Mouse (Mus musculus): ENCODE measurements around the gene Trim10. TPM values are rescaled to one million over a fixed set of nuclear protein-coding genes. Genes with fewer than 3 reads are reported as not detected.
A peak's percentile ranks its signal among the peaks of the same experiment; 100 is the strongest.
"Not testable (repeated sequence)": the region's sequence is repeated elsewhere in the genome, so short reads cannot be mapped to it uniquely, and the experiment has no call there.

The Trim10 gene
- not detected in 2 replicates for polyA plus RNA-seq (2012; ENCODE audit: insufficient read depth, insufficient read length, missing spikeins)

- TF ChIP-seq POLR2A (IDR thresholded peaks at IDR 0.05; ENCODE audit: borderline replicate concordance, low read depth, low read length) (no peak), CTCF (IDR thresholded peaks at IDR 0.05; ENCODE audit: low read depth, low read length) (no peak)
- Histone ChIP-seq H3K4me3 (ENCODE audit: insufficient read depth, low read length) (no peak within 1 kb of the TSS), H3K4me1 (ENCODE audit: control insufficient read depth, insufficient read depth, low read length) (no peaks in the 10 kb centered on the region), H3K27ac (ENCODE audit: insufficient read depth, low read depth, low read length) (no peak within 1 kb of the TSS)
These were observed at the start of gene Trim10 for GRCm38 (mm10) chr17:36869284-36869954. Trim10 (plus strand) TSS chr17:36869574.

- no peak overlapping the region for H3K27ac ChIP-seq (ENCODE audit: insufficient read depth, low read depth, low read length)
- H3K4me3 ChIP-seq (ENCODE audit: insufficient read depth, low read length): no peak overlapping the region
- H3K4me1 ChIP-seq (ENCODE audit: control insufficient read depth, insufficient read depth, low read length): no peaks in the 10 kb centered on the region
- no peak for TF ChIP-seq CTCF (IDR thresholded peaks at IDR 0.05; ENCODE audit: low read depth, low read length)
- TF ChIP-seq POLR2A (IDR thresholded peaks at IDR 0.05; ENCODE audit: borderline replicate concordance, low read depth, low read length): no peak
These were observed 45.4 kb upstream of the Trim10 start for GRCm38 (mm10) chr17:36824005-36824404.

GRCm38 (mm10) chr17:36825525-36825924 lies 43.8 kb upstream of the Trim10 start:
- H3K4me1 ChIP-seq (ENCODE audit: control insufficient read depth, insufficient read depth, low read length): no peaks in the 10 kb centered on the region
- H3K4me3 ChIP-seq (ENCODE audit: insufficient read depth, low read length): no peak overlapping the region
- no peak overlapping the region for H3K27ac ChIP-seq (ENCODE audit: insufficient read depth, low read depth, low read length)
- TF ChIP-seq POLR2A (IDR thresholded peaks at IDR 0.05; ENCODE audit: borderline replicate concordance, low read depth, low read length) (no peak), CTCF (IDR thresholded peaks at IDR 0.05; ENCODE audit: low read depth, low read length) (no peak)

GRCm38 (mm10) chr17:36826002-36826401 lies 43.4 kb upstream of the Trim10 start:
- not testable (repeated sequence) for H3K27ac ChIP-seq (ENCODE audit: insufficient read depth, low read depth, low read length); H3K4me1 ChIP-seq (ENCODE audit: control insufficient read depth, insufficient read depth, low read length); H3K4me3 ChIP-seq (ENCODE audit: insufficient read depth, low read length)
- TF ChIP-seq CTCF (IDR thresholded peaks at IDR 0.05; ENCODE audit: low read depth, low read length): peak; percentile 53

GRCm38 (mm10) chr17:36828488-36828887 lies 40.9 kb upstream of the Trim10 start:
- no peaks in the 10 kb centered on the region for H3K4me1 ChIP-seq (ENCODE audit: control insufficient read depth, insufficient read depth, low read length)
- H3K4me3 ChIP-seq (ENCODE audit: insufficient read depth, low read length): no peak overlapping the region
- no peak overlapping the region for H3K27ac ChIP-seq (ENCODE audit: insufficient read depth, low read depth, low read length)
- TF ChIP-seq CTCF (IDR thresholded peaks at IDR 0.05; ENCODE audit: low read depth, low read length): no peak
- no peak for TF ChIP-seq POLR2A (IDR thresholded peaks at IDR 0.05; ENCODE audit: borderline replicate concordance, low read depth, low read length)

- Histone ChIP-seq H3K4me3 (ENCODE audit: insufficient read depth, low read length) (no peak overlapping the region), H3K4me1 (ENCODE audit: control insufficient read depth, insufficient read depth, low read length) (no peaks in the 10 kb centered on the region), H3K27ac (ENCODE audit: insufficient read depth, low read depth, low read length) (no peak overlapping the region)
- TF ChIP-seq POLR2A (IDR thresholded peaks at IDR 0.05; ENCODE audit: borderline replicate concordance, low read depth, low read length) (no peak), CTCF (IDR thresholded peaks at IDR 0.05; ENCODE audit: low read depth, low read length) (no peak)
These were observed 38.9 kb upstream of the Trim10 start for GRCm38 (mm10) chr17:36830470-36830869.

- Histone ChIP-seq H3K4me3 (ENCODE audit: insufficient read depth, low read length) (no peak overlapping the region), H3K4me1 (ENCODE audit: control insufficient read depth, insufficient read depth, low read length) (peaks cover 8% of the 10 kb centered on the region), H3K27ac (ENCODE audit: insufficient read depth, low read depth, low read length) (no peak overlapping the region)
- no peak for TF ChIP-seq CTCF (IDR thresholded peaks at IDR 0.05; ENCODE audit: low read depth, low read length)
- TF ChIP-seq POLR2A (IDR thresholded peaks at IDR 0.05; ENCODE audit: borderline replicate concordance, low read depth, low read length): no peak
These were observed 36.7 kb upstream of the Trim10 start for GRCm38 (mm10) chr17:36832694-36833093.

- TF ChIP-seq CTCF (IDR thresholded peaks at IDR 0.05; ENCODE audit: low read depth, low read length): no peak
- TF ChIP-seq POLR2A (IDR thresholded peaks at IDR 0.05; ENCODE audit: borderline replicate concordance, low read depth, low read length): no peak
- peak overlapping the region; percentile 23 for H3K27ac ChIP-seq (ENCODE audit: insufficient read depth, low read depth, low read length)
- no peak overlapping the region for H3K4me3 ChIP-seq (ENCODE audit: insufficient read depth, low read length)
- H3K4me1 ChIP-seq (ENCODE audit: control insufficient read depth, insufficient read depth, low read length): peaks cover 18% of the 10 kb centered on the region
These were observed 33.6 kb upstream of the Trim10 start for GRCm38 (mm10) chr17:36835591-36836426.

GRCm38 (mm10) chr17:36836427-36836812 lies 33.0 kb upstream of the Trim10 start:
- H3K4me3 ChIP-seq (ENCODE audit: insufficient read depth, low read length): peak overlapping the region; percentile 59
- no peak for TF ChIP-seq CTCF (IDR thresholded peaks at IDR 0.05; ENCODE audit: low read depth, low read length)
- no peak for TF ChIP-seq POLR2A (IDR thresholded peaks at IDR 0.05; ENCODE audit: borderline replicate concordance, low read depth, low read length)
- H3K4me1 ChIP-seq (ENCODE audit: control insufficient read depth, insufficient read depth, low read length): peaks cover 18% of the 10 kb centered on the region
- peak overlapping the region; percentile 23 for H3K27ac ChIP-seq (ENCODE audit: insufficient read depth, low read depth, low read length)

All from bone marrow macrophage, adult 2 months (primary cell).